In the genomic region with DNA sequence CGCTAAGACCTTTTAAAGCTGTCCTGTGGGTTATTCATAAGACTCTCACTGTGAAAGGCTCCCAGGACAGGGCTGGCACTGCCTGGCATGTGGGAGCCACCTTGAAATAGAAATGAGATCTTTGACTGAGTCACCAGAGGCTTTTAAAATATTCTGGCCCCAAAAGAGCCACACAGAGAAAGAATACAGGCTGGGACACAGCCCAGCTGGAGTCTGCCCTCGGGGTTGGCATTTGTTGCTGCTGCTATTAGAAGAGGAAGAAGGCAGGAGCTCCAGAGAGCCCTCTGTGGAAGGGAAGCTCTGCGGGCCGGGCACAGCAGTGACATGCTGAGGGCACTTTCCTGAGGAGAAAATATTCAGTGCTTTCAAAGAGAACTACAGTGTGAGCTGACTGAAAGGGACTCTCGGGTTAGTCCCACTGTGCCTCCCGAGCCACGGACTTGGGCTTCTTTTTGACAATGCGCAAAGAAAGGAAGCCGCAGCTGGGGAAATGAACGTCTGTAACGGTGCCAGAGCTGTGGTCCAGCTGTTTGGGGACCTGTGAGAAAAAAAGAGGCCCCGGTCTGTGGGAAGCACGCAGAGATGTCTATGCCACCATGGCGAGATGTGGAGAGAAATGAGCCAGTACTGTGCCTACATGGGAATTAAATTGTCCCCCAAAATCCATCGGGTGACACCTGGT, we compare ENCODE assay signal across 11 mouse cellular contexts. TPM values are rescaled to one million over a fixed set of nuclear protein-coding genes. Genes with fewer than 3 reads are reported as not detected.
DNase-seq lines count a peak whose midpoint lies in the region; ATAC-seq and TF ChIP-seq lines count a peak whose summit lies in the region.
"Had no signal": no experiment of that assay in that cellular context is flagged by ENCODE, and none has a peak within 500 bp of the region (broad histone marks: within the 10 kb centered on the region; RNA-seq: fewer than 3 reads in every experiment).

No protein-coding gene starts in this region.

- ATAC-seq in lung, embryonic 14.5 days (ENCODE audit: insufficient read depth) = peak; percentile 36; the same call in 1 of the 2 replicates

- peak overlapping the region; percentile 55 for H3K27ac ChIP-seq in lung, embryonic 14.5 days (ENCODE audit: low read depth)
- H3K27ac ChIP-seq in cortical plate, adult 2 months (ENCODE audit: insufficient read depth, low read length) = peak overlapping the region; percentile 47; the same call in 1 of the 2 replicates

- intact Hi-C loops in left cerebral cortex, postnatal 36 days (cut with DNase I) = loop anchor here (5.0 kb wide), 1 partner anchor 191 kb away; no protein-coding TSS in a partner anchor

- TF ChIP-seq POLR2A in cortical plate, adult 2 months (IDR thresholded peaks at IDR 0.05; ENCODE audit: extremely low read depth, insufficient read depth, low read length) = no peak

- no peak for TF ChIP-seq CTCF in lung, embryonic 14.5 days (IDR thresholded peaks at IDR 0.05; ENCODE audit: low read depth)
- TF ChIP-seq CTCF in cortical plate, adult 2 months (IDR thresholded peaks at IDR 0.05; ENCODE audit: extremely low read depth, insufficient read depth, low read length) = no peak

- DNase-seq in cerebellum, adult 18-20 months = peak; percentile 24 to 29
- no peak for DNase-seq in cerebellum, adult 11 months
- DNase-seq in lung, embryonic 14.5 days = peak; percentile 72
- DNase-seq in lung, adult 18-20 months = no peak
- peak; percentile 42 to 52 for DNase-seq in left cerebral cortex, postnatal 36 days (ENCODE audit: low spot score in 2 of 2)
- DNase-seq in kidney, postnatal 4 days = no peak
- no peak for DNase-seq in thymus, postnatal 4 days
- DNase-seq: B cell, adult 2 months; kidney, postnatal 10 days had no signal

- H3K9me3 ChIP-seq in lung, embryonic 14.5 days (ENCODE audit: low read depth, low read length) = no peaks in the 10 kb centered on the region

- H3K4me1 ChIP-seq in lung, embryonic 14.5 days (ENCODE audit: insufficient read depth) = peaks cover 5% of the 10 kb centered on the region
- H3K4me1 ChIP-seq in cortical plate, adult 2 months (ENCODE audit: control insufficient read depth, insufficient read depth, low read length) = peaks cover 5% of the 10 kb centered on the region; the same call in 1 of the 2 replicates

- no peaks in the 10 kb centered on the region for H3K27me3 ChIP-seq in lung, embryonic 14.5 days (ENCODE audit: insufficient read depth, low read length)

- H3K4me3 ChIP-seq in lung, embryonic 14.5 days (ENCODE audit: low read depth, low read length) = no peak overlapping the region
- H3K4me3 ChIP-seq in cortical plate, adult 2 months (ENCODE audit: insufficient read depth, low read length) = no peak overlapping the region

- H3K9ac ChIP-seq in lung, embryonic 14.5 days = no peak overlapping the region

- no peak overlapping the region for H3K4me2 ChIP-seq in lung, embryonic 14.5 days

- H3K36me3 ChIP-seq in lung, embryonic 14.5 days (ENCODE audit: insufficient read depth) = no peaks in the 10 kb centered on the region

- WGBS in lung, embryonic 14.5 days = 55% methylated on average over 15 of the region's 15 CpGs

RNA-seq across cellular contexts. Expression of a gene that starts 34.4 kb away (rescaled TPM):
- 84.8 and 86.2 TPM in 2 replicates for polyA plus RNA-seq in lung, embryonic 14.5 days (2014; fragmentation: Nextera tagmentation; extraction: Ambion mirVana)
- polyA plus RNA-seq in cortical plate, adult 2 months (2012; rRNA removed) = 12.0 and 13.1 TPM in 2 replicates
- total RNA-seq in left cerebral cortex, postnatal 36 days (2021) = 1 to 10 TPM; 7.9 to 8.1 TPM

RNA-seq across cellular contexts. Expression of a gene that starts 45.2 kb away (rescaled TPM):
- 0.43 and 0.91 TPM in 2 replicates for polyA plus RNA-seq in lung, embryonic 14.5 days (2014; fragmentation: Nextera tagmentation; extraction: Ambion mirVana)
- 0.83 and 1.7 TPM in 2 replicates for polyA plus RNA-seq in cortical plate, adult 2 months (2012; rRNA removed)
- not detected for total RNA-seq in left cerebral cortex, postnatal 36 days (2021)
- polyA plus RNA-seq: stomach, embryonic 14.5 days had no signal

Comparison
In these comparisons a context has a peak if more than half of its experiments do, and no peak if none do; other contexts are left out.
1. DNase-seq: peak in cerebellum, adult 18-20 months (2 of 2), lung, embryonic 14.5 days (single experiment) and left cerebral cortex, postnatal 36 days (2 of 2); none in cerebellum, adult 11 months (single experiment), lung, adult 18-20 months (0 of 2), kidney, postnatal 4 days (0 of 2) and thymus, postnatal 4 days (single experiment).